Mouse (Mus musculus) cerebellum, adult 2 months (tissue): ENCODE data around the gene Ubqln4.
"Not testable (repeated sequence)": the region's sequence is repeated elsewhere in the genome, so short reads cannot be mapped to it uniquely, and the experiment has no call there.

Experiments used
- CTCF ChIP-seq: fragments of 200-500 bp; IDR thresholded peaks from 2 replicates; pipeline ENCODE4 v1.5.1; 2011; ENCODE audit warnings: low read depth, mild to moderate bottlenecking, control low read depth, low read length, moderate library complexity, borderline replicate concordance; ENCODE audit not compliant: insufficient read depth
- POLR2A ChIP-seq: fragments of 200-500 bp; IDR thresholded peaks from 2 replicates; pipeline ENCODE4 v1.6.1; 2011; ENCODE audit warnings: low read length, control low read depth, borderline replicate concordance; ENCODE audit not compliant: insufficient read depth

DNA sequence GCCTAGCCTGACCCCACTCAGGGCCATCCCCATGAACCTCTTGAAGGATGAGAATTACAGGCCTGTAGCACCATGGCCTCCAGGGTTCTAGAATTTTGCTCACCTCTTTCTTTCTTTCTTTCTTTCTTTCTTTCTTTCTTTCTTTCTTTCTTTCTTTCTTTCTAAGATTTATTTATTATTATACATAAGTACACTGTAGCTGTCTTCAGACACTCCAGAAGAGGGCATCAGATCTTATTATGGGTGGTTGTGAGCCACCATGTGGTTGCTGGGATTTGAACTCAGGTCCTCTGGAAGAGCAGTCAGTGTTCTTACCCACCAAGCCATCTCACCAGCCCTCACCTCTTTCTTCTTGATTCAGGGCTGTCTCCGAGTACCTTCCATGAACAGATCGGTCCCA lies 52.1 kb downstream of the Ubqln4 start, which contains the start of gene Arhgef2:
- TF ChIP-seq CTCF, POLR2A: not testable (repeated sequence)
